Mouse (Mus musculus) gastrocnemius, postnatal 14 days (tissue): Measurements from ENCODE around the gene Folr1. TPM values are rescaled to one million over a fixed set of nuclear protein-coding genes. Genes with fewer than 3 reads are reported as not detected.

Experiments
- DNase-seq: peaks from one replicate; pipeline ENCODE4 v3.0.0; 2021; ENCODE audit warnings: mixed read lengths
- intact Hi-C: fragments of 180-260 bp; cut with DNase I; formaldehyde crosslinking; loops from one replicate; pipeline ENCODE4 v1.15.1; 2025; ENCODE audit warnings: low total_unique reads
- microRNA-seq, 2 experiments: library from miRNA; unstranded; fragments of <30 nt; microRNA quantifications; one replicate each; pipeline ENCODE4 v1.2.0; 2021
- total RNA-seq, 2 experiments: library from RNA; stranded (reverse); gene quantifications; 2 replicates each; pipeline ENCODE4 v1.2.3; 2021

Gene Folr1
- total RNA-seq, 2 experiments from 2014 or later, result 1.6 to 2.2 TPM

GRCm38 (mm10) chr7:101835457-101836109 is 35.0 kb downstream of the Folr1 start:
- intact Hi-C loops, result loop anchor here (10.0 kb wide), 1 partner anchor 161 kb away; no protein-coding TSS in a partner anchor
- DNase-seq, result no peak

DNA sequence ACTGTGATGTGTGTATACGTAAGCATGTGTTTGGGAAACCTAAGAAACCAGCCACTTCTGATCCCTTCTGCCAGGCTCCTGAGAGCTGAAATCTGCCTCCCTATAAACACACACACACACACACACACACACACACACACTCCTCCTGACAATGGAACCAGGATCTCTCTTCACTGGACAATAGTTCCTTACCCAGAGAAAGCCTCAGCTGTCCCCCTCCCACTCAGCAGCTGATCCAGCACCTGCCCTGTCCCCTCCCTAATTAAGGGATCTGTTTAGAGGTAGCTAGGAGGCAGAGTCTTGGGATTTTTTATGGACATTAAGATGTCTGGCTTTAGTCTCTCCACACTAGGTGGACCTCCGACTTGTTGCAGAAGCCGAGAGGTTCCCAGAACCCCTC is 35.7 kb downstream of the Folr1 start:
- no peak for DNase-seq
- intact Hi-C loops, result loop anchor here (10.0 kb wide), 1 partner anchor 160 kb away; no protein-coding TSS in a partner anchor

GRCm38 (mm10) chr7:101833916-101834584 is 36.5 kb downstream of the Folr1 start:
- no peak for DNase-seq
- intact Hi-C loops, result loop anchor here (10.0 kb wide), 1 partner anchor 159 kb away; no protein-coding TSS in a partner anchor

- no peak for DNase-seq
- intact Hi-C loops, result loop anchor here (10.0 kb wide), 1 partner anchor 159 kb away; no protein-coding TSS in a partner anchor
Measured at GRCm38 (mm10) chr7:101833352-101833751, 37.2 kb downstream of the Folr1 start.

DNA sequence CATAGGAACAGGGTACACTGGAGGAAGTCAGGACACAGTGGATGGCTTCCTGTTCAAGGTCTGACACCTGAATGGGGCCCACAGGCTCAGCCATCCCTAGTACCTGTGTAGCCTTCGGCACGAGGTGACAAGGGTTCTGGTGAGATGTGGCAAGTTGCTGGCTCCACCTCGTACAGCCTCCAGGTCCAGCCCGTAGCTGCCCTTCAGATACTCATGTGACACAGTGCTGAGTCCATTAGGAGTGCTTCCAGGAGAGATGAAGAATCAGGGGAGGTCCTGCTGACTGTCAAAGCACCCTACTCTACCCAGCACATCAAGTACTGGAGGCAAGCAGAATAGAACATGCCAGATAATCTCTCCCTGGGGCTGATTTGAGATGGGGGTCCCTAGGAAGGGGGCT is 38.2 kb downstream of the Folr1 start:
- intact Hi-C loops, result loop anchor here (10.0 kb wide), 1 partner anchor 158 kb away; no protein-coding TSS in a partner anchor

GRCm38 (mm10) chr7:101831437-101831836 is 39.2 kb downstream of the Folr1 start:
- intact Hi-C loops, result loop anchor here (10.0 kb wide), 1 partner anchor 157 kb away; no protein-coding TSS in a partner anchor
- DNase-seq, result no peak

More for the DNA sequence above, 38.2 kb downstream of the Folr1 start:
- no peak for DNase-seq

- intact Hi-C loops, result loop anchor here (10.0 kb wide), 1 partner anchor 156 kb away; no protein-coding TSS in a partner anchor
- no peak for DNase-seq
Measured at GRCm38 (mm10) chr7:101830373-101830772, 40.2 kb downstream of the Folr1 start.

DNA sequence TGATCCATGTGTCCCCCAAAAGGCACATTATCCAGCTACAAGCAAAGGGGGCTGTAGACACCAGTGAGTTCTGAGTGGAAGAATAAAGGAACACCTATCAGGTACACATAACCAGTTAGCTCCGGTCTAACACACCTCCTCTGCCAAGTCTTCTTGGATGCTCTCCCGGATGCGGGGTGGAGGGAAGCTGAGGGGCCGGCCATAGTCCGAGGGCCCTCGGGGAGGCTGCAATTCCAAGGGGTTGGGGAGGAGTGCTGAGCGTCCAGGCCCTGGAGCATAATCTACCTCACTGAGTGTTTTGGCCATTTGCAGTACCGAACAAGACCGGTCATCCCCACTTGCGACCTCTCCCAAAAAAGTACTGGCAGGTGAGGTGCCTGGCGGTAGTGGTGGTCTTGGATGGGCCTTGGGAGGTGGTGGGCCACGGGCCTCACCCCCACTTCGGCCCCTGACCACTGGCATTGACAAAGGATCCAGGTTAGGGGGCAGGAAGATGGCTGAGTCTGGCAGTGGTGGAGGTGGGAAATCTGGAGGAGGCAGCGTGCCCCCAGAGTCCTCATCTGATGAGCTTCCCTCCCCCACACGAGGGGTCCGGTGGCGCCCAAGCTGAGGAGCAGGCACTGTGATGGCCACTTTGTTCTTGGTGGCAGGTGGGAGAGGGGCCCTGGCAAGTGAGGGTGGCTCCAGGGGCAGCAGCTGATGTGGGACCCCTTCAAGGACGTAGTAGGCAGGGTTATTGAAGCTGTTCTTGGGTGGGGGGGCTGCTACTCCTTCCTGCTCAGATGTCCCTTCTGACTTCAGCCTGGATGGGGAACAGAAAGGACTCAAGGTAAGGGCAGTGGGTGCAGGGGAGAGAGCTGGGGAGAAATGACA is 46.6 kb downstream of the Folr1 start:
- no peak for DNase-seq
- intact Hi-C loops, result no loop called here

DNA sequence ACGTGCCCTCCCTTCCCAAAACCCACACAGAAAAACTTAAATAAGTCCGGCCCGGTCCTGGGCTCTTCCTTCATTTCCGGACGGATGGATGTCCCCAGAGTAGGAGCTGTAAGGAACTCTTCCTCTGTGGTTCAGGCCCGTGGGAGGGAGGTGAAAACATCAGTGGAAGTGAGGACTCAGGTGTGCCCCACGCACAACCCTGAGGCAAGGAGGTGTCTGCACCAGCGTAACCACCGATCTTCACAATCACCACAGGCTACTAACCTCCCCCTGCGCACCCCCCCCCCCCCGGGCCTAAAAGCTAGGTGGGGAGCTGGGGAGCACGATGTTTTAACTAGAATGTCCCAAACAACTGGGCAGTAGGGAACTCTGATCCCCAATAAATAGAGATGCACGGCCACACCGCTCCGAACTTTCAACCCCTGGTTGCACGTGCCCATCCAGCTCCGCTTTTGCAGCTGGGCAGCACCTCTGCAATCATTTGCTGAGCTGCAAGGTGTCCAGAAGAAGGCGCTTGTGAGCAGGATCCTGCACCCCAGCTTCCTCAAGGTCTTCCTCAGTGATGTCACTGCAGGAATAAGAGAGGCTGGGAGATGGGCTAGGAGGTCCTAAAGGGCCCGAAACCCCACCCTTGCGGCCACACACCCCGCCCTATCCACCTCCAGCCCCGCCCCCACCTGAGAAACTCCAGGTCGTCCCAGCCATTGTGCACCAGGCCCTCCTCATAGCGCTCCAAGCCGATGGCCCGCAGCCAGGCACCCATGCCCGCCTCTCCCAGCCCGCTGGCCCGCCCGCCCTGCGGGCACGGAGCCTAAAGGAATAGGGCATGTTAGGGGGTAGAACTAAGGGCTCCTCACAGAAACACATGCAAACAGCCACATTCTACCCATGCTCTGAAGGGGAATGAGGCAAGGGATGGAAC is 47.5 kb downstream of the Folr1 start:
- intact Hi-C loops, result no loop called here
- DNase-seq, result no peak

GRCm38 (mm10) chr7:101821571-101822501 is 48.8 kb downstream of the Folr1 start:
- intact Hi-C loops, result no loop called here
- DNase-seq, result peak; percentile 53

DNA sequence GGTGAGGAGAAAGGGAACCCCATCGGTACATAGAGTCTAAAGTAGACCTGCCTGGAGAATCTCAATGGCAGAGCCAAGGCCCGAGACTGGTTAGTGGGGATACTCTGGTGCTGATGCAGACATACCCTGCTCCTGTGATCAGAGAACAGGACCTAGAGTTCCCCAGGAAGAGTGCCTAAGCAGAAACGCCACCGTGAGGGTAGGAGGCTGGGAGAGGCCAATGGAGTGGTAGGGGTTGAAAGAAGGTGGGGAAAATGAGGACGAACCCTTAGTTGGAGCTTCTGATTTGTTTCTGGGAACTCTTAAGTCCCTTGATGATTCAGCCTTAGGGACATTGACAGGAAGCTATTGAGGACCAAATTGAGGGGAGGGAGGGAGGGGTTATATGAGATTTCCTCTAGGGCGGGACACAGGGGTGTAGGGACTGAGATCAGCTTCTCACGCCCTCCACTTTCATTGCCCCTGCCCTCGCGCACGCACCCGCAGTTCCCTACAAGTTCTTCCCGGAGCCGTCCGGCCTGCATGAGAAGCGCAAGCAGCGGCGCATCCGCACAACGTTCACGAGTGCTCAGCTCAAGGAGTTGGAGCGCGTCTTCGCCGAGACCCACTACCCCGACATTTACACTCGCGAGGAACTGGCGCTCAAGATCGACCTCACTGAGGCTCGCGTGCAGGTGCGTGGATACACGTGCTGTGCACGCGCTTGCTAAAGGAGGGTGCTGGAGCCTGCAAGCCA is 50.1 kb downstream of the Folr1 start:
- intact Hi-C loops, result no loop called here
- no peak for DNase-seq

GRCm38 (mm10) chr7:101817861-101818401 is 52.7 kb downstream of the Folr1 start, which contains the start of gene Phox2a:
Gene Phox2a (plus strand): TSS chr7:101818313.
- DNase-seq, result no peak
- intact Hi-C loops, result no loop called here

Small RNA genes lying within 50 kb of the gene (microRNA-seq; reads per million reads assigned to microRNA genes)
- gene Gm22655, result 0 reads per million in 2 experiments

Other genes starting within 250 kb of the Folr1 start
- gene Clpb, start 207.2 kb downstream of the Folr1 start, total RNA-seq, result 10 to 100 TPM; 37.3 to 39.2 TPM
- not detected for gene Phox2a, start 52.5 kb downstream of the Folr1 start, total RNA-seq
- 10 to 100 TPM; 67.0 to 73.8 TPM for gene Inppl1, start 32.6 kb downstream of the Folr1 start, total RNA-seq
- gene Folr2, start 13.6 kb downstream of the Folr1 start, total RNA-seq, result 1 to 10 TPM; 2.8 to 6.1 TPM
- gene Anapc15, start 7.1 kb downstream of the Folr1 start, total RNA-seq, result 10 to 100 TPM; 23.7 to 27.7 TPM
- gene Lamtor1, start 35.1 kb upstream of the Folr1 start, total RNA-seq, result 100 to 1,000 TPM; 101 to 102 TPM
- gene Tomt, start 35.6 kb upstream of the Folr1 start, total RNA-seq, result not detected
- 1 to 10 TPM; 3.6 to 3.7 TPM for gene Lrrc51, start 63.1 kb upstream of the Folr1 start, total RNA-seq
- 10 to 100 TPM; 53.0 to 53.3 TPM for gene Numa1, start 63.3 kb upstream of the Folr1 start, total RNA-seq
- gene Il18bp, start 147.9 kb upstream of the Folr1 start, total RNA-seq, result 1 to 10 TPM; 1.1 to 1.4 TPM
- 10 to 100 TPM; 17.9 to 18.9 TPM for gene Rnf121, start 194.7 kb upstream of the Folr1 start, total RNA-seq
- gene Xndc1, start 194.7 kb upstream of the Folr1 start, total RNA-seq, result 1 to 10 TPM; 3.8 to 4.9 TPM
- gene Xntrpc, start 194.9 kb upstream of the Folr1 start, total RNA-seq, result under 1 TPM; 0.53 to 0.84 TPM
- under 1 TPM in 1 of 2 experiments, not detected in 1; 0.21 TPM for gene Trpc2, start 212.3 kb upstream of the Folr1 start, total RNA-seq
- 100 to 1,000 TPM; 281 to 363 TPM for gene Art1, start 231.0 kb upstream of the Folr1 start, total RNA-seq
- gene Art5, start 238.7 kb upstream of the Folr1 start, total RNA-seq, result 1 to 10 TPM; 6.9 to 8.1 TPM
- gene Chrna10, start 246.0 kb upstream of the Folr1 start, total RNA-seq, result 1 to 10 TPM in 1 of 2 experiments, not detected in 1; 1.0 TPM